Mouse (Mus musculus) midbrain, postnatal 0 days (tissue): ENCODE data around the gene Sel1l3. TPM values are rescaled to one million over a fixed set of nuclear protein-coding genes. Genes with fewer than 3 reads are reported as not detected.

Experiments used
- ATAC-seq: fragments of 200-750 bp; cut with Nextera tagmentation; 2 replicates; pipeline ENCODE4 v1.8.0; 2017; ENCODE audit warnings: moderate number of reproducible peaks, mild to moderate bottlenecking, moderate TSS enrichment, moderate library complexity; ENCODE audit not compliant: low FRiP score
- DNase-seq: peaks from one replicate; pipeline ENCODE4 v3.0.0-alpha.2; 2015; ENCODE audit warnings: low spot score
- H3K27ac ChIP-seq: fragments of 300-500 bp; sonication (generic); 2 replicates; pipeline ENCODE4 v1.5.1; 2014; ENCODE audit warnings: low read depth, mild to moderate bottlenecking, low read length, mixed read lengths
- H3K27me3 ChIP-seq: fragments of 300-500 bp; sonication (generic); 2 replicates; pipeline ENCODE4 v1.6.1; 2014; ENCODE audit warnings: low read length, control low read depth, mixed read lengths; ENCODE audit not compliant: insufficient read depth
- H3K36me3 ChIP-seq: fragments of 300-500 bp; sonication (generic); 2 replicates; pipeline ENCODE4 v1.6.1; 2014; ENCODE audit warnings: low read length, control low read depth, mixed read lengths; ENCODE audit not compliant: insufficient read depth
- H3K4me1 ChIP-seq: fragments of 300-500 bp; sonication (generic); 2 replicates; pipeline ENCODE4 v1.6.1; 2014; ENCODE audit warnings: mild to moderate bottlenecking, control low read depth, antibody characterized with exemption, low read length, mixed read lengths; ENCODE audit not compliant: insufficient read depth
- H3K4me2 ChIP-seq: fragments of 300-500 bp; sonication (generic); 2 replicates; pipeline ENCODE4 v1.6.1; 2014; ENCODE audit warnings: low read depth, mild to moderate bottlenecking, low read length, mixed read lengths; ENCODE audit not compliant: poor library complexity, severe bottlenecking
- H3K4me3 ChIP-seq: fragments of 300-500 bp; sonication (generic); 2 replicates; pipeline ENCODE4 v1.5.1; 2014; ENCODE audit warnings: low read depth, mild to moderate bottlenecking, low read length, moderate library complexity
- H3K9ac ChIP-seq: fragments of 300-500 bp; sonication (generic); replicated peaks from 2 replicates; pipeline ENCODE4 v1.6.1; 2014; ENCODE audit warnings: mild to moderate bottlenecking, low read length, moderate library complexity, mixed read lengths; ENCODE audit not compliant: poor library complexity, severe bottlenecking
- H3K9me3 ChIP-seq: fragments of 300-500 bp; sonication (generic); 2 replicates; pipeline ENCODE4 v1.6.1; 2016; ENCODE audit warnings: low read length, control low read depth
- CTCF ChIP-seq: IDR thresholded peaks from 2 replicates; pipeline ENCODE4 v1.5.1; 2016; ENCODE audit warnings: antibody characterized with exemption, mild to moderate bottlenecking
- WGBS: fragments of 180-500 bp; shearing (Covaris S2); extraction: QIAGEN DNeasy Blood & Tissue Kit; methylation state at CpG from one replicate; pipeline ENCODE4 v1.1.7; 2014; 5-methylcytosine and 5-hydroxymethylcytosine counted together
- polyA plus RNA-seq: library from polyadenylated mRNA; unstranded; fragments of >200 nt; fragmentation: Nextera tagmentation; extraction: Ambion mirVana; gene quantifications from 2 replicates; pipeline ENCODE4 v1.2.1, GENCODE M21; 2015
- total RNA-seq: library from RNA; depleted of rRNA; stranded (reverse); fragments of >200 nt; gene quantifications from 2 replicates; pipeline ENCODE4 v1.2.3, GENCODE M21; 2014; rRNA removed

Gene Sel1l3
- total and polyA plus RNA-seq, 2 experiments from 2014 or later = 4.7 to 19.0 TPM

GRCm38 (mm10) chr5:53078453-53078852 lies 135.3 kb downstream of the Sel1l3 start:
- ATAC-seq = no peak
- no peaks in the 10 kb centered on the region for H3K4me1 ChIP-seq
- H3K36me3 ChIP-seq = no peaks in the 10 kb centered on the region
- H3K9me3 ChIP-seq = no peaks in the 10 kb centered on the region
- no peak for DNase-seq
- H3K4me2 ChIP-seq = no peak overlapping the region
- no peak overlapping the region for H3K4me3 ChIP-seq
- TF ChIP-seq CTCF = no peak
- no peak overlapping the region for H3K9ac ChIP-seq
- 62% methylated on average over 4 of the region's 4 CpGs for WGBS
- no peaks in the 10 kb centered on the region for H3K27me3 ChIP-seq
- H3K27ac ChIP-seq = no peak overlapping the region

- WGBS = 83% methylated on average over 6 of the region's 6 CpGs
Measured at GRCm38 (mm10) chr5:53074553-53074952, 139.2 kb downstream of the Sel1l3 start.

GRCm38 (mm10) chr5:53061532-53062130 lies 152.1 kb downstream of the Sel1l3 start:
- H3K4me3 ChIP-seq = no peak overlapping the region
- H3K9me3 ChIP-seq = no peaks in the 10 kb centered on the region
- no peak for TF ChIP-seq CTCF
- no peaks in the 10 kb centered on the region for H3K4me1 ChIP-seq
- H3K27me3 ChIP-seq = no peaks in the 10 kb centered on the region
- no peaks in the 10 kb centered on the region for H3K36me3 ChIP-seq
- H3K27ac ChIP-seq = no peak overlapping the region
- H3K4me2 ChIP-seq = no peak overlapping the region
- no peak overlapping the region for H3K9ac ChIP-seq
- no peak for ATAC-seq
- DNase-seq = no peak
- WGBS = 91% methylated on average over 9 of the region's 9 CpGs

More at GRCm38 (mm10) chr5:53074553-53074952, 139.2 kb downstream of the Sel1l3 start:
- Histone ChIP-seq H3K27ac (no peak overlapping the region), H3K9me3 (no peaks in the 10 kb centered on the region), H3K4me1 (no peaks in the 10 kb centered on the region), H3K9ac (no peak overlapping the region), H3K4me2 (no peak overlapping the region), H3K27me3 (no peaks in the 10 kb centered on the region), H3K36me3 (no peaks in the 10 kb centered on the region), H3K4me3 (no peak overlapping the region)
- TF ChIP-seq CTCF = no peak
- ATAC-seq (no peak), DNase-seq (no peak)

Other genes starting within 250 kb of the Sel1l3 start
- 0.47 and 0.77 TPM in 2 replicates for gene Slc34a2, start 175.8 kb downstream of the Sel1l3 start, total RNA-seq
- 0.15 and 0.36 TPM in 2 replicates for gene Slc34a2, start 175.8 kb downstream of the Sel1l3 start, polyA plus RNA-seq
- gene Smim20, start 53.2 kb upstream of the Sel1l3 start, total RNA-seq = 35.7 and 40.2 TPM in 2 replicates
- gene Smim20, start 53.2 kb upstream of the Sel1l3 start, polyA plus RNA-seq = 76.0 and 83.3 TPM in 2 replicates